Mouse (Mus musculus): ENCODE measurements around the gene Mbd4. TPM values are rescaled to one million over a fixed set of nuclear protein-coding genes. Genes with fewer than 3 reads are reported as not detected.
A peak's percentile ranks its signal among the peaks of the same experiment; 100 is the strongest.

The Mbd4 gene
- polyA plus RNA-seq, 1 experiment = 1.6 TPM

DNA sequence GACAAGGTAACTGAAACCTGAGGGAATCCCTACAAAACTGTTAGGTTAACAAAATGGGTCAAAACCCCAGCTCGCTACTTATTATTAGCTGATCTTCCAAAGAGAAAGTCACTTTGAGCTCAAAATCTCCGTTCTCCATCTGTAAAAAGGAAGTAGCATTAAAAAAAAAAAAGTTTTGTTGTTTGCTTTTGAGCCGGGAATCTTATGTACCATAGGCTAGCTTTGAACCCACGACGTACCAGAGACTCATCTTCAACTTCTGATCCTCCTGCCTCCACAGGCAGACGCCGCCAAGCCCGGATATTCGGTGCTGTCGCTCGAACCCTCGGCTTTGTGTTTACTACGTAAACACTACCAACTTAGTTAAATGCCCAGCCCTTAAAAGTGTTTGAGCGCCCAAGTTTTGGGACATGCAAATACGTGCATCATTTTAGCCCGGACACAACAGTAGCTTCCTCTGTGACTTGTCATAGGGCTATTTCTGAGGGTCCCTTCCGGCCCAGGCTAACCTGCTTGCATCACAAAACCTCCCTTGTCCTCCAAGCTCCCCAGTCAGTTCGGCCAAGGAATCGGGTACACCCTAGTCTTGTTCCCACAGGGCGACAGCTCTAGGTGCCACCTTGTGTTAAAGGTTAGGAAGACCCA is 603 bp downstream of the Mbd4 start:
- DNase-seq = no peak
- TF ChIP-seq POLR2A (IDR thresholded peaks at IDR 0.05; ENCODE audit: low read depth, low read length) = no peak
- TF ChIP-seq CTCF (conservative IDR thresholded peaks at IDR 0.05; ENCODE audit: insufficient read depth, insufficient read length, low read depth, low read length) = no peak
- WGBS = 8% methylated on average over 20 of the region's 20 CpGs
- H3K4me1 ChIP-seq (ENCODE audit: control insufficient read depth, insufficient read depth, low read length) = peaks cover 23% of the 10 kb centered on the region
- H3K27me3 ChIP-seq (replicated peaks; ENCODE audit: control insufficient read depth, insufficient read depth, low read length) = no peaks in the 10 kb centered on the region
- H3K36me3 ChIP-seq (ENCODE audit: control insufficient read depth, insufficient read depth, low read length) = no peaks in the 10 kb centered on the region
- peak overlapping the region; percentile 46 for H3K4me3 ChIP-seq (ENCODE audit: insufficient read depth, low read depth, low read length)
- H3K27ac ChIP-seq (ENCODE audit: insufficient read depth, low read depth, low read length) = peak overlapping the region; percentile 6; the same call in 1 of the 2 replicates

DNA sequence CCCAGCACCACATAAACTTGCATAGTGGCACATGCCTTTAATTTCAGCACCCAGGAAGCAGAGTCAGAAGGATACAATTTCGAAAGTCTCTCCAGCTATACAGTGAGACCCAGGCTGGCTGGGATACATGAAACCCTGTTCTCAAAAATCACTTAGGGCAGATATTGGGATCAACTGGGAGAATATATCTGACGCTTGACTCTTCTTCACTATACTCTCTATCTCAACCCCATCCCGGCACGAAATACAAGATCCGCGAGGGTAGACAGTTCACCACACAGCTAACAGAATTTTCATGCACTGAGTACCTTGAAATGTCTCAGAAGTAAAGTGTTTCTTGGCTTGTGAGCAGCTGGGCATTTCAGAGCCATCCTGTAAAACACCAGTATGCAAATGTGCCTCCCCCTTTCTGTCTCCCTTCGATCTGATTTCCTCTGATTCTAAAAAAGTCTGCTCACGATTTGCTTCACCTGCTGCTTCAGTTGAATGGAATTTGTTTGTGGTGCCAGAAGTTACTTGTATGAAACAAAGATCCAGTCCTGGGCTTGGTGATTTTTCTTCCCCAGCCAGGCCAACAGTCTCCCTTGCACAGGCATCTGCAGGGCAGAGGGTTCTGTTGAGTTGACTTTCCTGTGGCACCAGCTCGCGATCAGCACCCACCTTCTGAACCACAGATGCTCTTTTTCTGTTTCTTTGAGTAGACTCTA is 4.4 kb downstream of the Mbd4 start:
- Histone ChIP-seq H3K27ac (ENCODE audit: insufficient read depth, low read depth, low read length) (no peak overlapping the region), H3K36me3 (ENCODE audit: control insufficient read depth, insufficient read depth, low read length) (no peaks in the 10 kb centered on the region), H3K4me3 (ENCODE audit: insufficient read depth, low read depth, low read length) (no peak overlapping the region), H3K27me3 (replicated peaks; ENCODE audit: control insufficient read depth, insufficient read depth, low read length) (no peaks in the 10 kb centered on the region), H3K4me1 (ENCODE audit: control insufficient read depth, insufficient read depth, low read length) (no peaks in the 10 kb centered on the region)
- no peak for DNase-seq
- 80% methylated on average over 10 of the region's 10 CpGs for WGBS
- TF ChIP-seq CTCF (conservative IDR thresholded peaks at IDR 0.05; ENCODE audit: insufficient read depth, insufficient read length, low read depth, low read length) (no peak), POLR2A (IDR thresholded peaks at IDR 0.05; ENCODE audit: low read depth, low read length) (no peak)

DNA sequence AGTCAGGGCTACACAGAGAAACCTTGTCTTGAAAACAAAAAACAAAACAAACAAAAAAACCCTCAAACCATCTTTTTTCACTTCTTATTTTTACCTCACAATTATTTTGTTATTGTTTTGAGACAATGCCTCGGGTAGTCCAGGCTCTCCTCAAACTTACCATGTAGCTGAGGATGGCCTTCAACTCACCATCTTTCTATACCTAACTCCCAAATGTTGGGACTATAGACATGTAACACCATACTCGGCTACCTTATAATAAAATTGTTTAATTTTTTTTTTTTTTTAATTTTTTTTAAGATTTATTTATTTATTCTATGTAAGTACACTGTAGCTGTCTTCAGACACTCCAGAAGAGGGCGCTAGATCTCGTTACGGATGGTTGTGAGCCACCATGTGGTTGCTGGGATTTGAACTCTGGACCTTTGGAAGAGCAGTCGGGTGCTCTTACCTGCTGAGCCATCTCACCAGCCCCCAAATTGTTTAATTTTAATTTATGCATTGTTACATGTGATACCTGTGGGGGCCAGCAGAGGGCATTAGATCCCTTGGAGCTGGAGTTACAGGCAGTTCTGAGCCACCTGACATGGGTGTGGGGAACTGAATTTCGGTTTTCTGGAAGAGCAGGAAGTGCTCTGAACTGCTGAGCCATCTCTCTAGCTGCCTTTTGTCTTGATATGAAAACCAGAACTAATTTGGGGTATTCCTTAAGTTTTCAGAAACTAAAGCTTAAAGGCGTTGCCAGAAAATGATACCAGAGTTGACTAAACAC is 6.3 kb downstream of the Mbd4 start:
- Histone ChIP-seq H3K4me3 (ENCODE audit: insufficient read depth, low read depth, low read length) (no peak overlapping the region), H3K36me3 (ENCODE audit: control insufficient read depth, insufficient read depth, low read length) (no peaks in the 10 kb centered on the region), H3K4me1 (ENCODE audit: control insufficient read depth, insufficient read depth, low read length) (no peaks in the 10 kb centered on the region), H3K27ac (ENCODE audit: insufficient read depth, low read depth, low read length) (no peak overlapping the region), H3K27me3 (replicated peaks; ENCODE audit: control insufficient read depth, insufficient read depth, low read length) (no peaks in the 10 kb centered on the region)
- TF ChIP-seq POLR2A (IDR thresholded peaks at IDR 0.05; ENCODE audit: low read depth, low read length) = no peak
- peak; percentile 69 for TF ChIP-seq CTCF (conservative IDR thresholded peaks at IDR 0.05; ENCODE audit: insufficient read depth, insufficient read length, low read depth, low read length)
- DNase-seq = peak; percentile 74
- WGBS = 27% methylated on average over 8 of the region's 8 CpGs

DNA sequence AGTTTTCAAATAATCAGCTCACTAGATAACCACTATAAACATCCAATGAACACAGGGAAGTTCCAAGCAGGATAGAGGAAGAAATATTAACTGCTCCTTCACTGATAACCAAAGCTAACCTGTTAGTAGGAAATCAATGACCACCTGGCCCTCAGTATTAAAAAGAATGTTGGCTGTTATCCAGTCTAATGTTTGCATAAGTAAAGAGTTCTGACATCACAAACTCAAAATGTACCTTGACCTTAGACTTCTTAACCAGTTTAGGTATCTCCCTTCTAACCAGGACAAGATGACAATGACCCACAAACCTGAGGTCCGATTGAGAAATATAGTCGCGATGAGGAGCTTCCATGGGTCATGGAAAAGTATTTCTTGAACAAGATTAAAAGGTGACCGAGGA is 8.2 kb downstream of the Mbd4 start:
- Histone ChIP-seq H3K4me3 (ENCODE audit: insufficient read depth, low read depth, low read length) (no peak overlapping the region), H3K27ac (ENCODE audit: insufficient read depth, low read depth, low read length) (no peak overlapping the region), H3K27me3 (replicated peaks; ENCODE audit: control insufficient read depth, insufficient read depth, low read length) (no peaks in the 10 kb centered on the region), H3K36me3 (ENCODE audit: control insufficient read depth, insufficient read depth, low read length) (no peaks in the 10 kb centered on the region), H3K4me1 (ENCODE audit: control insufficient read depth, insufficient read depth, low read length) (no peaks in the 10 kb centered on the region)
- TF ChIP-seq CTCF (conservative IDR thresholded peaks at IDR 0.05; ENCODE audit: insufficient read depth, insufficient read length, low read depth, low read length) = no peak
- no peak for TF ChIP-seq POLR2A (IDR thresholded peaks at IDR 0.05; ENCODE audit: low read depth, low read length)
- 82% methylated on average over 4 of the region's 4 CpGs for WGBS
- DNase-seq = no peak

DNA sequence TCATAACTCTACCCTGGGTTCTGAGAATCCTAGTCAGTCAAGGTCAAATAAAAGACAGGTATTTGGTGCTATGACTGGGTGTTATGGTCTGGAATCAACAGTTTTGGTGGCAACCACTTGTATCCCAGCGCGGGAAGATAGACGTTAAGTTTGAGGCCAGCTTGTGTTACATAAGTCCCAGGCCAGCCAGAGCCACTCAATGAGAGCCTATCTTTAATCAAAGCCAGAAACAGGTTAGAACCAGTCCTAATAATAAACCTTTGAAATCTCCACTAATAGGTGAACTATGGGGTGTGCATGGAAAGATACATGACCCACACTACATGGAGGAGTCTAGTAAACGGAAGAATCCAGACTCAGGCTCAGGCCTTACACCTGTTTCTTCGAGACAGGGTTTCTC is 14.4 kb downstream of the Mbd4 start:
- no peak overlapping the region for H3K4me3 ChIP-seq (ENCODE audit: insufficient read depth, low read depth, low read length)
- H3K27ac ChIP-seq (ENCODE audit: insufficient read depth, low read depth, low read length) = no peak overlapping the region
- no peaks in the 10 kb centered on the region for H3K27me3 ChIP-seq (replicated peaks; ENCODE audit: control insufficient read depth, insufficient read depth, low read length)
- TF ChIP-seq POLR2A (IDR thresholded peaks at IDR 0.05; ENCODE audit: low read depth, low read length) (no peak), CTCF (conservative IDR thresholded peaks at IDR 0.05; ENCODE audit: insufficient read depth, insufficient read length, low read depth, low read length) (no peak)
- peaks cover 2% of the 10 kb centered on the region; the same call in 1 of the 2 replicates for H3K4me1 ChIP-seq (ENCODE audit: control insufficient read depth, insufficient read depth, low read length)
- H3K36me3 ChIP-seq (ENCODE audit: control insufficient read depth, insufficient read depth, low read length) = no peaks in the 10 kb centered on the region
- 64% methylated on average over 5 of the region's 5 CpGs for WGBS
- no peak for DNase-seq

DNA sequence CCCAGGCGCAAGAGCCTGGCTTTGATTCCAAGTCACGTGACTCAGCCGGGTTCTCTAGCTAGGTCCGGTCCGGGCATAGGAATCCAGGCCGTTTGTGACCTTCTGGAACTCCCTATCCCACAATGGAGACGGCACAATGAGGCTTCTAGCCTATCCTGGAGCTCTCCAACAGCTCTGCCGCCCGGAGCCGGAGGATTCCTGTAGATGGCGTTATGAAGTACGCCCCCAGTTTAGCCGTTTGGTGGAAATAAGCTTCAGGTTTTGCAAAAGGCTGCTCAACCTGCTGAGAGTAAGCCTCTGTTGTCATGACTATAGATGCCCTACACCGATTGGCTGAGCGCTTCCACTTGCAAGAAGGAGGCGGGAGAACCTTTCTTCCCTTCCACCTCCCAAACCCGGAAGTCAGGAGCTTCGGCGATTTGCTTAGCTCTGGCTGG is 15.0 kb downstream of the Mbd4 start, which contains the start of gene Efcab12:
Gene Efcab12, minus strand, starts transcription at position 252 of the 437 bp plus-strand sequence.
- H3K27me3 ChIP-seq (replicated peaks; ENCODE audit: control insufficient read depth, insufficient read depth, low read length) = no peaks in the 10 kb centered on the region
- no peaks in the 10 kb centered on the region for H3K36me3 ChIP-seq (ENCODE audit: control insufficient read depth, insufficient read depth, low read length)
- peak within 1 kb of the TSS; percentile 10; the same call in 1 of the 2 replicates for H3K27ac ChIP-seq (ENCODE audit: insufficient read depth, low read depth, low read length)
- peaks cover 2% of the 10 kb centered on the region; the same call in 1 of the 2 replicates for H3K4me1 ChIP-seq (ENCODE audit: control insufficient read depth, insufficient read depth, low read length)
- TF ChIP-seq CTCF (conservative IDR thresholded peaks at IDR 0.05; ENCODE audit: insufficient read depth, insufficient read length, low read depth, low read length) (no peak), POLR2A (IDR thresholded peaks at IDR 0.05; ENCODE audit: low read depth, low read length) (no peak)
- DNase-seq = peak; percentile 87
- 2% methylated on average over 19 of the region's 19 CpGs for WGBS
- peak within 1 kb of the TSS; percentile 40 for H3K4me3 ChIP-seq (ENCODE audit: insufficient read depth, low read depth, low read length)

Measured in kidney, adult 2 months (tissue).